Mouse (Mus musculus): ENCODE data around the gene Fahd1.

Gene Fahd1

DNA sequence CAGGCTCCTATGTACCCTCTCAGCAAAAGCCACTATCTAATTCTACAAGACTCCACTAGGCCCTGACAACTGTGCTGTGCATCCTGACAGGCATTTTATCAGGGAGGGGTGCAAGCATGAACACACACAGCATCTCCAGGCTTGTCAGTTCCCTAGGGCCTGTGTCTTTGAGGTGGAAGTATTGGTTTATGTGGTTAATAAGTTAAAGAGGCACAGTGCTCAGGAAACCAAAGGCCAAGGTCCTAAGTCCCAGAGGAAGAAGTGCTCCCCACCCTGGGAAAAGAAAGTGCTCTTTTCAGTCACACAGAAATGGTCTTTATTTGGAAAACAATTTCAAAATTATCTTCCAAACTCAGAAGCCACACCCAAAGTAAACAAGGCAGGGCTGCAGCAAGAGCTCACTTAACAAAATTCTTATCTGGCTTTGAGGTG, 1.5 kb downstream of the Fahd1 start:
- peak; percentile 36 for DNase-seq (ENCODE audit: extremely low read depth, low read depth)

DNA sequence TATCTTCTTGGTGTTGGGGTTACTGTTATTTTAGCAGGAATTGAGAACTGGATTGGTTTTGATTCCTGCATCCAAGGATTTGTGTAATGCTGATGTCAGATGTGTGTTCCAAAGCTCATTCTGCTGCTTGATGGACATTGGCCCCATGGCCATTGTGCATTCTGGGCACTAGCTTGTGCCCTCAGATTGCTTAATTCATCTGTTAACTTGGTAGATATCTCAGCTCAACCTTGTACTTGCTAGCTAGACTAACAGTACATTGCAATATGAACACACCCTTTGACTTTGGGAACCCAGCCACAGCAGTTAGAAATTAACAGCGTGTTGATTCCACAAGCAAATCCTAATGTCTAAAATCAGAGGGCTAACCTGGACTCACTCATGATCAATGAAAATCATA, 2.8 kb downstream of the Fahd1 start:
- no peak for DNase-seq (ENCODE audit: extremely low read depth, low read depth)

- DNase-seq (ENCODE audit: extremely low read depth, low read depth), result no peak
Measured at GRCm38 (mm10) chr17:24844525-24844924, 5.6 kb downstream of the Fahd1 start.

- no peak for DNase-seq (ENCODE audit: extremely low read depth, low read depth)
Measured at GRCm38 (mm10) chr17:24842631-24843030, 7.5 kb downstream of the Fahd1 start.

DNA sequence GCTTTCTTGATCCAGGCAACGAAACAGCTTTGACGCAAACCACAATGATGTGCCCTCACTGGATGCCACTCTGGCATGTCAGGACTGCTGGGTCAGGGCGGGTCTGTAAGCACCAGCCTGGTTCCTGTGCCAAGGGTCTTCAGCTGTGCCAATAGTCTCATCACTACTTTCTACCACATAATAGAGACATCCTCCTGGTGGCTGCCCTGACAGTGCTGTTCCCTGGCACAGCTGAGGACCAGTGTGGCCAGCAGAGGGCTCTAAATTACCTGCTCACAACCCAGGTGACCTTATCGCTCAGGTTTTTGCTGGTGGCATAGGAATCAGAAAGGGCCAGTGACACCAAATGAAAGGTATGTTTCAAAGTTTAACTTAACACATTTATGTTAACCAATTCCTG, 9.0 kb downstream of the Fahd1 start:
- no peak for DNase-seq (ENCODE audit: extremely low read depth, low read depth)

DNA sequence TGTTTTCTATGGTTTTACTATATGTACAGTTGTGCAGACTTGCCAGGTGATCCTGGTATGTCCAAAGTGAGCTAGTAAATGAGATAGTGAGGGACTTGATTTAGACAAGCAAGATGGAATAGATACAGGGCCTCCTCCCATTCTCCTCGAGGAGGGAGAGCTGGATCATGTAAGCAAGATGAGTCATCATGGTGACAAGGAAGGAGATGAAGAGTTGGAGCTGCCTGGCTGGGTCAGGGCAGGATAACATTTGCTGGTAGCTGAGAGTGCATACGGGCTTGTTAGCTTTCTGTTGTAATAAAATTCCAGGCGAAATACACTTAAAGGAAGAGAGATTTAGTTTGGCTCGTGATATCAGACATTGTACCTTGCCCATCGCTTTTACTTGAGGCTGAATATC, 9.8 kb downstream of the Fahd1 start:
- no peak for DNase-seq (ENCODE audit: extremely low read depth, low read depth)

DNA sequence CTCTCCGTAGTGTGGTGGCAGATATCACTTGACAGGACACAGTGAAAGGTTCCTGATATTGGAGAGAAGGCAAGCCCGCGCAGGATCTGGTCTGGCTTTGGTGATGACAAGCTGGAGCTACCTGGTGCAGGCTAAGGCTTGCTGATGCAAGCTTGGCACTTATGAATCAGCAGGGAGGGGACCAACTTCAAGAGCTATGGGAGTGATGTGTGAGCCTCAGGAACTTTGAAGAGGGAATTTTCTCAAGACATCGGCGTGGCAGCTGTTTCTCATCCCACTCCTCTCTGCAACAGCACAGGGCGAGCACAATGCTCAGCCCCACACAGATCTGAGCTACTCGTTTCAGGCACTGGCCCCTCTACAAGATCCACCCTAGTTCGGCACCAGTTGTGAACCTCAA, 10.3 kb downstream of the Fahd1 start, which contains the start of gene Hagh:
TSS of gene Hagh (plus strand) at position 302 of the 400 bp plus-strand sequence.
- no peak for DNase-seq (ENCODE audit: extremely low read depth, low read depth)

- DNase-seq (ENCODE audit: extremely low read depth, low read depth), result no peak
Measured at GRCm38 (mm10) chr17:24821351-24822280, 28.5 kb downstream of the Fahd1 start.

DNA sequence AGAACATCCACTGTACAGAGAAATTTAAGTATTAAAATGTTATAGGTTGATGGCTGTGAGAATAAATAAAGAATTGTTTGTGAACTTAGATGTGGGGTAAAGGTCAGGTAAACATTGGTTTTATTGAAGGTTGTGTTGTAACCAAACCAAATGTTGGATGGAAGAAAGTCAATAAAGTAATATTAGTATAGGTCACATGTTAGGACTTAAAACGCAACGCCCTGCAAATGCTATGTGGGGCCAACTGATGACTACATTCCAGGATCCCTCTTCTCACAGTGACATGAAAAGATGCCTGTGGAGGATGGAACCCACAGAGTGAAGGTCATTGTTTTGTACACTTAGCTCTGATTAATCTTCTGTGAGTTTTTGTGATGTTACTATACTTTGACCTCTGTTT, 30.7 kb downstream of the Fahd1 start:
- DNase-seq (ENCODE audit: extremely low read depth, low read depth), result no peak

DNA sequence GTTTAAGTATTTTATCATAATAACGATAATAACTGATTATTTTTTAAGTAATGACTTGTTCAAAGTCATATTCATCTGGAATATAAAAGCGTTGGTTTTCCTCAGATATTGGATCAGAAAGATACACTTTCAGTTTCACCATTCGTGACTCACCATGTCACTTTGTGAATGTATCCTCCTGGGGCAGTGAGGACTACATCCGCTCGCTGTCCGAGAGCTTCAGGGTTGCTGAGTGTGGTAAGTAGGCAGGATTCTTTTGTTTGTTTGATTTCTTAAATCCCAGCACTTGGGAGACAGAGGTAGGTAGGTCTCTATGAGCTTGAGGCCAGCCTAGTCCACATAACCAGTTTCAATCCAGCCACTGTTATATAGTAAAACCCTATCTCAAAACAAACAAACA, 32.0 kb downstream of the Fahd1 start:
- no peak for DNase-seq (ENCODE audit: extremely low read depth, low read depth)

DNA sequence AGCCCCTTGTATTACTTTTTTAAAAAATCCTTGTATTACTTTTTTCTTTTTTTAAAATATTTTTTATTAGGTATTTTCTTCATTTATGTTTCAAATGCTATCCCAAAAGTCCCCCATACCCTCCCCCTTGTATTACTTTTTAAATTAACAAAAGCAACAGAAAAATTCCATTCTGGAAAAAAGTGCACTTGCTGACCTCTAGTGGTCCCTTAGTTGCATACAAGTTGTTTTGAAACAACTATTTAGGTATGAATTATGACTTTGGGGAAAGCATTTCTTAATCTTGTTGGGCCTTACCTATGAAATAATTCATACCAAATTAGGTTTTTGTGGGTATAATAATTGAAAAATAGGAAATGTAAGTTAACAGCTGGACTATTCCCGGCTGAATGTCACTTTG, 32.7 kb downstream of the Fahd1 start:
- no peak for DNase-seq (ENCODE audit: extremely low read depth, low read depth)

DNA sequence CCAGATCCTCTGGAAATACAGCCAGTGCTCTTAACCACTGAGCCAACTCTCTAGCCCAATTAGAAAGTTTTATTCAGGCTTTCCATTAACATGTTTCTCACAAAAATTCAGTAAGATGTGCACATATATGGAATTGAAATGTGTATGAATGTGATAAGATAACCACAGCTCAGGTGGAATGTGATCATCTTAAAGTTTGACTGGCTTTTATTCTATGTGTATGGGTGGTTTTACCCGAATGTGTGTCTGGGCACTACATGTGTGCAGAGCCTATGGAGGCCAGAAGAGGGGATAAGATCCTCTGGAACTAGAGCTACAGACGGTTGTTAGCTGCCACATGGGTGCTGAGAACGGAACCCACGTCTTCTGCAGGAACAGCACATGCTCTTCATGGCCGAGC, 34.9 kb downstream of the Fahd1 start:
- no peak for DNase-seq (ENCODE audit: extremely low read depth, low read depth)

DNA sequence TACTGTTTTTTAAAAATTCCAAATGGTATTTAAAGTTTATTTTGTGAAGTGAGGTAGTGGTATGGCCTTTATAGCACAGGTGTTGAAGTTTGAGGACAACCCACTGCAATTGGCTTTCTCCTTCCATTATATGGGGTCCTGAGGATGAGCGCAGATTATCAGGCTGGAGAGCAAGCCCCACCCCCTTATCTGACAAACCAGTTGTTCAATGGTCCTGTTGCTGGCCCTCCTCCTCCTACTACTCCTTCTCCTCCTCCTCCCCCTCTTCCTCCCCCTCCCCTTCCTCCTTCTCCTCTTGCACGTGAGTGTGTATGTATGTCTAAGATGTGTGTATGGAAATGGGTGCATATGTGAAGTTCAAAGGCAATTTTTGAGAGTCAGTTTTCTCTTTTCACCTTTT, 37.9 kb downstream of the Fahd1 start:
- no peak for DNase-seq (ENCODE audit: extremely low read depth, low read depth)

DNA sequence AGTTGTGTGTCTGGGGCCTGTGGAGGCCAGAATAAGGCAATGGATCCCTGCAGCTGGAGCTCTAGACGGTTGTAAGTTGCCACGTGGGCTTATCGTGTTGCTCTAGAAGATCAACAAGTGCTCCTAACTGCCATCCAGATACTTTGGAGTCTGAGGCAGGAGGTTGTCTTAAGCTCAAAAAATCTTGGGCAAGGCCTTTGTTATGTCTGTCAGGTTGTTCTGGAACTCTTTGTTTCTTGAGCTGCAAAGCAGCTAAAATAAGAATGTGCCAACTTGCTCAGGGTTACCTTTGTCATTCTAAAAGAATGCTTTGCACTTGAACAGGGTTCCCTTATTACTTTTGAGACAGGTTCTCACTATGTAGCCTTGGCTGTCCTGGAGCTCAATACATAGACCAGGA, 39.0 kb downstream of the Fahd1 start:
- no peak for DNase-seq (ENCODE audit: extremely low read depth, low read depth)

DNA sequence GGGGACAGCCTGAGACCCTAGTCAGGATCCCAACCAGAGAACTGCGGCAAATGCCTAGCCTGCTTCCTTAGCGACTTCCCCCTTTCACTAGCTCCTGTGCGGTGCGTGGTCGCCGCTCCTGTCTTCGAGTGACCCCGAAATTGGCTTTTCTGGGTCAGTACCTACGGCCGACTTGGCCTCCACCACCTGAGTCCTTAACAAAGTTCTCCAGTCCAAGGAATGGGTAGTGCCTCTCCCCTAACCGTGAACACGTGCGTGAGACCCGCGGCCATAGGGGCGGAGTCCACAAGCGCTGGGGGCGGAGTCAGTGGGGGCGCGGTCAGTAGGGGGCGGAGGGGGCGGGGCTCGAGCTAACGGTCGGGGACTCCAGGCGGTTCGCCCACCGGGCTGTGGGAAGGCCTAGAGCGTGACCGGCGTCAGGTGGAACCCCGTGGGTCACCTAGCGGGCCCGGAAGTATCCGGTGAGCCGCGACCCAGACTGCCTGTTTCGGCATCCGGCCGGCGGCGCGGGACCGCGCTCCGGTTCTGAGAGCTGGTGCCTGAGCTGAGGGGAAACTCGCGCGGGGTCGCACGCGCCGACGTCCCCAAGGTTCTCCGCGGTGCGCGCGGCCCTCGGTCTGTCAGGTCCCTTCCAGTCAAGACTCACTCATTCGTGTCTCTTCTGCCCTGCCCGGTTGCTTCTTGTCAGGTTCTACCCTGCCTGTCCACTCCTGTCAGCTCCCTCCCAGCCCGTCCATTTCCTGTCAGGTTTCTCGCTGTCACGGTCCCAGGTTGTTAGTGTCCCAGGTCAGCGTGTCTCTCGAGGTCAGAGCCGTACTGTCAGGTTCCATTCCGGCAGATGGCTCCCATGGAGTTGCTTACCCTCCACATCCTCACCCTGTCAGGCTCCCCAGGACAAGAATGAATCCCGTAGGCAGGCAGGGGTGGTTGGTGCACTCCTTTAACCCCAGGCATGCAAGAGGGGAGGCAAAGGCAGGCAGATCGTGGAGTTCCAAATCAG, 45.9 kb downstream of the Fahd1 start, which contains the start of gene Meiob:
TSS of gene Meiob (plus strand) at position 338 of the 1,000 bp plus-strand sequence.
- DNase-seq (ENCODE audit: extremely low read depth, low read depth), result peak; percentile 50

GRCm38 (mm10) chr17:24800524-24800923, 49.6 kb downstream of the Fahd1 start:
- no peak for DNase-seq (ENCODE audit: extremely low read depth, low read depth)

- DNase-seq (ENCODE audit: extremely low read depth, low read depth), result no peak
Measured at GRCm38 (mm10) chr17:24799476-24799875, 50.7 kb downstream of the Fahd1 start.

All from MEL-GATA-1-ER (cell line).